Mouse (Mus musculus): ENCODE data around the gene Itih5. TPM values are rescaled to one million over a fixed set of nuclear protein-coding genes. Genes with fewer than 3 reads are reported as not detected.

The Itih5 gene
- polyA plus RNA-seq, 1 experiment, result 5.7 TPM

DNA sequence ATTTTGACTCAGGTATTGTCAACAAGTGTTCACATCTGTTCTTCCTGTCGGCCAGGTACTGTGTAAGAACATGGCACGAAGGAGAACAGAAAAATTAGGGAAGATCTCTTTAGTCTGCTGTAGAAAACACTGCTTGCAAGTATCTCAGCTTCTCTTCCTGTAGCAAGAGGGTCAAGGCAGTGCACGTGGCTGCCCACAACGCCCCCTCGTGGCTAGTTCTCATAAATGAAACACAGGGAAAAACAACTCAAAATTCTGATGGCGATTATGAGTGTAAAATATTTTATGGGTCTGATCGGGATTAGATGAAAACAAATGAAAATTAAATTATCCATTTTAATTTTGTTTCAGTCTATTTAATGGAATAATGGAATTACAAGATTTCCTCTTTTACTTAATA lies 146.9 kb downstream of the Itih5 start:
- 52% methylated on average over 7 of the region's 7 CpGs for WGBS

DNA sequence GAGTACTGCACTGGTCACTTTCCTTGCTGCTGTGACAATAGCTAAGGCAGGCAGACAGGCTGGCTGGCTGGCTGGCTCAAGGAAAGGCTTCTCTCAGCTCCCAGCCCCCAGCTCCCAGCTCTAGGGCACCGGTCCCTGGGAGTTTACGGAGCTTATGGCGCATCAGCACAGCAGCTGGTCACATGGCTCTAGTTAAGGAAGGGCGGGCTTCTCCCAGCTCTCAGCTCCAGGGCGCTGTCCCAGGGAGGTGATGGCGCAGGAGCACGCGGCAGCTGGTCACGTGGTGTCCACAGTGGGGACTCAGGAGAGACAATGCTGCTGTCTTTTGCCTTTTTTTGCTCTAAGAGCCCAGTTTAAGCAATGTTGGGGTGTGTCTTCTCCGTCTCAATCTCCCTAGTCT lies 147.4 kb downstream of the Itih5 start:
- 44% methylated on average over 10 of the region's 10 CpGs for WGBS

More for the DNA sequence above, 146.9 kb downstream of the Itih5 start:
- no peak for DNase-seq (ENCODE audit: low read depth, low spot score)

DNA sequence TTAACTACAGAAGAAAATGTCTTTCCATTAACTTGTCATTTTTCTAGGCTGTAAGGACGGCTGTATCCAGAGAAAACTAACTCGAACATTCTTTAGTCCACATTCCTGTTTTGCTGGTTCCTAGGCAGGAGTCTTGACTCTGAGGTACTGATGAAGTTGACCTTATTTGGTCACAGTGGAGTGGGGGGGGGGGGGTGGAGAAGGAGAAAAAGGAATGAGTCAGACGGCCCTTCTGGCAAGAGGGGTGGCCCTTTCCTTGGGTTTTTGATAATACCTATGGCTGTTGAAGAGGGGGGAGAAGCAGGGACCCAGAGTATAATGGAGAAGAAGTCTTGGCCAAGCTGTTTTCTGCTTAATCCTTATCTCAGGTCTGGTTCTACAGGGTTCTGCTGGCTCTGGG lies 148.0 kb downstream of the Itih5 start:
- DNase-seq (ENCODE audit: low read depth, low spot score), result no peak
- WGBS, result 20% methylated on average over 3 of the region's 3 CpGs

More for the DNA sequence above, 147.4 kb downstream of the Itih5 start:
- DNase-seq (ENCODE audit: low read depth, low spot score), result no peak

DNA sequence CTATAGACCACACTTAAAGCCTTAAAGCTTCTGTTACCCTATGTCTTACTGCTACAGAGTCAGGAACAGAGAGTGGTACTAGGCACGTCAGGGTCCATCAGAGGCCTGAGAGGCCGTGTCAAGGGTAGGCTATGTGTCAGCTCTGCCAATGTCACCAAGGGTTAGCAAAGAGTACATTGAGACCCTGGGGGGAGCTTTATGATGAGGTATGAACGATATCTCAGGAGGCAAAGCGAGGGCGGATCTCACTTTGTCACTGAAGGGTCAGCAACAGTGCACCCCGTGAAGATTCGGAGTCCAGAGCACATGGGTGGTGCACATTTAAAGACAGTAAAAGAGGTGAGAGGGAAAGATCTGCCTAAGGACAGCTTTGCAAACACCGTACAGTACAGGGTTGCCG lies 148.6 kb downstream of the Itih5 start:
- WGBS, result 88% methylated on average over 9 of the region's 9 CpGs

DNA sequence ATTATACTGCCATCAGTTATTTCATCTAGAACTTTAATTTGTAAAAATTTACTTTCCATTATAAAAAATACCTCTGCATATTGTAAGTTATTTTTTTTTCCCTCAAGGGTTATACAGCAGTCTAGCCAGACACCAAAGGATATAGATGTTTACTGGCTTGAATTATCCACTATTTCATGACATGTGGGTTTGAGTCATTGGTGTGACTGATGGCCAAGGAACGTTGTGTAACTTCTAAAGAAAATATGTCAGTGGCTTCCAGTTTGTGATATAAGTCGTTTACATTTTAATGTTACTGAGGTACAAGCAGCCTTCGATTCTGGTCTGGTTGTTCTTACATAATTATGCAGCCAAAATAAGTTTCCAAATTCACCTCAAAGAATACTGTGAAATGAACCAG lies 151.5 kb downstream of the Itih5 start:
- 61% methylated on average over 3 of the region's 3 CpGs for WGBS
- no peak for DNase-seq (ENCODE audit: low read depth, low spot score)

More for the DNA sequence above, 148.6 kb downstream of the Itih5 start:
- no peak for DNase-seq (ENCODE audit: low read depth, low spot score)

Other genes starting within 250 kb of the Itih5 start
- 2.8 and 4.0 TPM in 2 replicates for gene Taf3, start 105.0 kb upstream of the Itih5 start, polyA plus RNA-seq (2012; rRNA removed)
- gene Atp5c1, start 73.1 kb upstream of the Itih5 start, polyA plus RNA-seq (2012; rRNA removed), result 469 and 586 TPM in 2 replicates
- gene Kin, start 73.0 kb upstream of the Itih5 start, polyA plus RNA-seq (2012; rRNA removed), result 4.6 and 5.1 TPM in 2 replicates
- 0.05 TPM in 1 of 2 replicates, not detected in the other for gene Itih2, start 22.2 kb upstream of the Itih5 start, polyA plus RNA-seq (2012; rRNA removed)
- gene Sfmbt2, start 216.9 kb downstream of the Itih5 start, polyA plus RNA-seq (2012; rRNA removed), result 0.01 and 0.12 TPM in 2 replicates